Mouse (Mus musculus): ENCODE results near the gene Olfr165. TPM values are rescaled to one million over a fixed set of nuclear protein-coding genes. Genes with fewer than 3 reads are reported as not detected.
"Not testable (repeated sequence)": the region's sequence is repeated elsewhere in the genome, so short reads cannot be mapped to it uniquely, and the experiment has no call there.

Olfr165 gene
- not detected in 2 replicates for total RNA-seq (2017)

- ATAC-seq (replicated peaks; ENCODE audit: low read depth, poor library complexity, severe bottlenecking), result no peak
Measured at GRCm38 (mm10) chr16:19423034-19423433, at the start of gene Olfr165. TSS of gene Olfr165 (minus strand) at chr16:19423134.

DNA sequence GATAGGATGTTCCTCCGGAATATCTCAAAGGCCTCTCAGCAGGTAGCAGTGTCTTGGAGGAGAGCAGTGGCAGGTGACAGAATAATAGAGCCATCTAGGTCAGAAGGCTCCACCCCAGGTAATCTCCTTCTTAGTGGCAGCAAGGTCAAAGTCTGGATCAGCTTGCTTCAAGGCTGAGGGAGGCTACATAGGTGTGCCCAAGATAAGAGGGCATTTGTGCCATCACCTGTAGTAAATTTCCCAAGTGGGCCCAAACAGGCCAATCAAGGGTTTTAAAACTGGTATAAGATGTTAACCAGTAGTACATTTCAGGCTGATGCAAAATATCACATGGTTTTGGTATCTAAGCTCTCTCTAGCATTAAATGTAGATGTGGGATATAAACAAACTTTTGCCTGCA lies 41.4 kb upstream of the Olfr165 start:
- no peak for ATAC-seq (replicated peaks; ENCODE audit: low read depth, poor library complexity, severe bottlenecking)

DNA sequence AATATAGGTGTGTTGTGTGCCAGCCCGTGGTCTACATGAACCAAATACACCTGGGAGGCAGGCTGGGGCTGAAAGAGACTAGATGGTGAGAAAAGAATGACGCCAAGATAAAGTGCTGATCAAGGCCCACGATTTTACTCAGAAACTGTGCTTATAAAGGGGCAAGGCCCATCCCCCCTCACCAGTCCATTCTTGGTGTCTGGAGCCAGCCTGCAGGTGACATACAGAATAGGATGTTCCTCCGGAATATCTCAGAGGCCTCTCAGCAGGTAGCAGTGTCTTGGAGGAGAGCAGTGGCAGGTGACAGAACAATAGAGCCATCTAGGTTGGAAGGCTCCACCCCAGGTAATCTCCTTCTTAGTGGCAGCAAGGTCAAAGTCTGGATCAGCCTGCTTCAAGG lies 35.8 kb upstream of the Olfr165 start:
- ATAC-seq (replicated peaks; ENCODE audit: low read depth, poor library complexity, severe bottlenecking), result not testable (repeated sequence)

GRCm38 (mm10) chr16:19387984-19388383 lies 35.0 kb downstream of the Olfr165 start:
- ATAC-seq (replicated peaks; ENCODE audit: low read depth, poor library complexity, severe bottlenecking), result no peak

Other genes with a start within 250 kb of the Olfr165 start
- gene Olfr164, start 109.1 kb downstream of the Olfr165 start, total RNA-seq (2017), result not detected in 2 replicates
- not detected in 2 replicates for gene Olfr166, start 60.6 kb upstream of the Olfr165 start, total RNA-seq (2017)
- not detected in 2 replicates for gene Olfr167, start 99.1 kb upstream of the Olfr165 start, total RNA-seq (2017)
- gene Olfr168, start 112.4 kb upstream of the Olfr165 start, total RNA-seq (2017), result not detected in 2 replicates
- gene Olfr169, start 148.7 kb upstream of the Olfr165 start, total RNA-seq (2017), result not detected in 2 replicates
- not detected in 2 replicates for gene Olfr170, start 188.7 kb upstream of the Olfr165 start, total RNA-seq (2017)
- not detected in 2 replicates for gene Olfr171, start 206.8 kb upstream of the Olfr165 start, total RNA-seq (2017)